Mouse (Mus musculus): ENCODE measurements around the gene Armc7.
A peak's percentile ranks its signal among the peaks of the same experiment; 100 is the strongest.

Gene Armc7

DNA sequence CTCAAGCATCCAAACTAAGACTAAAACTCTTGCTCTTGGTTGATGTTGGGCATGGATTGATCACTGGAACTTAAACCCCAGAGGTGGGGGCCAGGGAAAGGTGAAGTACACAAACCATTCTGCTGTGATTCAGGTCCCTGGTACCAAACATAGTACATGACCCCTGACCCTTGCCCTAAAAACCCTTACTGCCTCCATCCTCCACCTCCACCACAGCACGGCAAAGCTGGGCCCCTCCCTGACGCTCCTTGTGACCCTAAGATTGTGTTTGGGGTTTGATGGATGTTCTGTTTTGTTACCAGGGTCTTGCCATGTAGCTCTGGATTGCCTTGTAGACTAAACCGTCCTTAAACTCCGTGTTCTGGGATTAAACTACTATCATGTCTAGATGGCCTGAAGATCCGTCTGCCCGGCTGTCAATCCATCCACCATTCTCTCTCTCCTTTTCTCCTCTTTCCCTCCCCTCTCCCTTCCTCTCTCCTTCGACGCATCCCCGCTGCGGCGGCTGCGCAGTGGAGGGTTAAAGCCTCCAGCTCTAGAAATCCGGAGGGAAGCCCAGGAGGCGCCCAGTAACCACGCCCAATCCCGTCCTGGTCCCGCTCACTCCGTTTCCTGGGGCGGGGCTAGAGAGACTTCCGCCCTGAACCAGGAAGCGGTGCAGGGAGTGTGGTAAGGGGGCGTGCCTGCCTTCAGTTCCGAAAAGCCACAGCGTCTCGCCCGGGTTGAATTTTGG lies at the start of gene Armc7:
TSS of gene Armc7 (plus strand) at position 643 of the 733 bp plus-strand sequence.
- DNase-seq (ENCODE audit: low read depth, low spot score) = peak; percentile 99

- DNase-seq (ENCODE audit: low read depth, low spot score) = no peak
Observed at GRCm38 (mm10) chr11:115425671-115426070, 49.8 kb upstream of the Armc7 start.

DNA sequence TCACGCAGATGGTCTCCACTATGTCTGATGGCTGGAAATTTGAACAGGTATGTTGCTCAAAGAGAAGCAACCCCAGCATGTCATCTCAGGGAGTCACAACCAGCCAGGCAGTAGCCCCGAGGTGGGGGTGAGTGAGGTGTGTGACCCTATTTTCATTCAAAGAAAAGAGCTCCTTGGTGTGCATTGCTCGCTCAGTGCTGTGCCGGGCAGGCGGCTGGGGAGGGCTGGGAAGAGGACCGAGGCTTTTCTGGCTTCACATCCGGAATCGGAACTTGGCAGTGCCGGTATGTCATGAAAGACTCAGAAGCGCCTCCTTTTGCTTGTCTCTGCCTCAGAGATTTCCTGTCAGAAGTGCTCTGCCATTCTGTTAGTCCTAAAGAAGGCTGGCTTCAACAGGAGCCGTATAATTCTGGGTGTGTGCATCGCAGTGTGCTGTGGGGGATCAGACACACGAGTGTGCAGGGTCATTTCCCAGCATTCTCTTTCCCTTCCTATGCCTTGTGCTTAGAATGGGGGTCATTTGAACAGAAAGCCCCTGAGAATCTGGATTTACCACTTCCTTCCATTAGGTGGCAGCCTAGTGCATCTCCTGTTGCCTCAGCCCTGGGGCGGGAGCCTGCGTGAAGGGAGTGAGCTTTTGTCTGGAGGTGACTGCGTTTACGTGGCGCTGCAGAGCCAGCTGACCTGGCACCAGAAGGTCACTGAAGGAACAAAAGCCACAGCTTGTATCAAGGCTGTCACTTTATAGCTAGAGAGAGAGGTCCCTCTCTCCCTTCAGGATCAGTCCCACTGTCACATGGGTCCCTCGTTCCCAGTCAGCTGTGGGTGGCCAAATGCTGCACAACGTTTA lies 47.8 kb upstream of the Armc7 start:
- DNase-seq (ENCODE audit: low read depth, low spot score) = peak; percentile 81

DNA sequence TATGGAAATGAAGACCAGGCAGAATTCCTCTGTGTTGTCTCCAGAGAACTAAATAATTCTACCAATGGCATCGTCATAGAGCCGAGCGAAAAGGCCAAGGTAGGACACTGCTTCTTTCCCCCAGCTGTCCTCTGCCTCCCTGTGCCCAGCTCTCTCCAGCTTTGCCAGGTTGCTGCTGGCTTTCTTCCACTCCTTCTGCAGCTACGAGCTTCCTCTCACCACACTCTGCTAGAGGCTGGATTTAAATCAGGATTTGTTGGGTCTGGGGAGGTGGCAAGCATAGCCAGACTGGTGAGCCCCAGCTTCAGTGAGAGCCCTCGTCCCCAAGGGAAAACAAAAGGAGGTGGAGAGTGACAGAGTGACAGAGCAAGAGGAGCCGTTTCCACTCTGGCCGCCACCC lies 46.2 kb upstream of the Armc7 start:
- no peak for DNase-seq (ENCODE audit: low read depth, low spot score)

DNA sequence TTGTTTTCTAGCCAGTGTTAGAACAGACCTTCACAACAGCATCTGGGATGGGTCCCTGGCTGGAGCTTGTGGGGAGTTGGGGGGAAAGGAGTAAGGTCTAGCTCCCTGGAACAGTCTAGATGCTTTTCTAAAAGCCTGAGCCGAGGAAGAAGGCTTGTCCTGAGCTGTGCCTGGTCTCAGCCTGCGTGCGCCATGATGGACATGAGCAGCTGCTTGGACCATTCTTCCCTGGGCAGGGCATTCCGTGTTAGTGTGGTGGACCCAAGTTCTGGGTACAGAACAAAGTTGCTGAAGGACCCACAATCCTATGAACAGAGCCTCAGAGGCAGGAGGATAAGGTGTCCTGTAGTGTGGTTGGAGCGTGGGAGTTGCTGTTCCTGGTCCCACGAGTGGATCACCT lies 44.9 kb upstream of the Armc7 start:
- DNase-seq (ENCODE audit: low read depth, low spot score) = no peak

- no peak for DNase-seq (ENCODE audit: low read depth, low spot score)
Observed at GRCm38 (mm10) chr11:115432814-115433213, 42.7 kb upstream of the Armc7 start.

DNA sequence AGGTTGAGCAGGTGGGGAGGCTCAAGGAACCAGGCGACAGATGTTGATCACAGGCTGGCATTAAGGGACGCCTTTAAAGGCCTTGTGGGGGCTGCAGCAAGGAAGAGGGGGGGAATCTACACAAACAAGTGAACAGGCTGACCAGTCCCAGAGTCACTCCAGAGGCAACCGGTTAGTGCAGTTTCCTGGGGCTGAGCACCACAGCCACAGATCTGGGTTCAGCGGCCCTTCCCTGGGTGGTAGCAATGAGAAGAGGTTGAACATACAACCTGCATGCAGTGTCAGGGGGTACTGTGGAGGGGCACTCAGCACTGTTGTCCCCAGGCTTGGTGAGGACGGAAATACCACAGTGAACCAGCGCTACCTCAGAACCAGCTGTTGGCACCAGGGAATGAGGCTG lies 42.1 kb upstream of the Armc7 start:
- no peak for DNase-seq (ENCODE audit: low read depth, low spot score)

DNA sequence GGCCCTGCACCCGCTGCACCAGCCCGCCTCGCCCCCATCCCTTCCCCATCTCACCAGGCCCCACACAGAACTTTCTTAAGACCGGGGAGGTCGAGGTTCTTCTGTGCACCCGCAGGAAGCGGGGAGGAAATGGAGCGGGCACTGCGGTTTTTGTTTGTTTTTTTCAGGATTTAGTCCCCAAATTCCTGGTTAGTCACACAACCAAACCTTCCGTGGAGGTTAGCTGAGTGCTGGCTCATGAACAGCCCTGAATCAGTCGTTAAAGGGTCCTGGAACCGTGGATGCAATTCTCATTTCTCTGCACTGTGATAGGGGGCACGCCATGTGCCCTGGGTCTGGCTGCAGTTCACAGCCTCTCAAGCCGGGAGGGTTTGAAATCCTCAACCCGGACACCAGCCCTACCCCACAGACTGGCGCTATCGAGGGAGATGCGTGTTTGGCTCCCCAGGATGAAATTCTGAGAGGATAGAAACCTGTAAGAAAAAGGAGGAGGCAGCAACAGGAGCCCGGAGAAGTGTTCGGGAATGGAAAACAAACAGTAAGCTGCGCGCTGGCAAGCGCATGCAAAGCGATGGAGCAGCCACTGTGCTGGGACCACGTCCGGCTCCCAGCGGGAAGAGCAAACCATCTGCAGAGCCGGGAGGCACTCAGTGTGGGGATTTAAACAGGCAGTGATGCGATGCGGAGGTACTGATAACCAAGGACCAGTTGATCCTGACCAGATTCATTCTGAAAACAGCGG lies 39.7 kb upstream of the Armc7 start:
- DNase-seq (ENCODE audit: low read depth, low spot score) = no peak

DNA sequence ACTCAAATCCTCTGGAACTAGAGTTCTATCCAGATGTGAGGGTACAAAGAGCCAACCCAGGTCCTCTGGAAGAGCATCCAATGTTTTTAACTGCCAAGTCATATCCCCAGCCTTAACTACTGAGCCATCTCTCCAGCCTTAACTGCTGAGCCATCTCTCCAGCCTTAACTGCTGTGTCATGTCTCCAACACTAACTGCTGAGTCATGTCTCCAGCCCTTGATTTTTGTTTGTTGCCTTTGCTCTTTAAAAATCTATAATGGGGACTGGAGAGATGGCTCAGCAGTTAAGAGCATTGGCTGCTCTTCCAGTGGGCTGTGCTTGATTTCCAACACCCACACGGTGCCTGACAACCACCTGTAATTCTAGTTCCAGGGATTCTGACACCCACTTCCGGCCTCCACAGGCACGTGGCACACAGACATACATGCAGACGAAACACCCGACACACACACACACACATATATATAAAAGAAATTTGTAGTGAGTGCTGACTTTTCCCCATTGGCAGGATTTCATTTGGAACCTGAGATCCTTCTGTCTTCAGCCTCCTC lies 37.8 kb upstream of the Armc7 start:
- peak; percentile 50 for DNase-seq (ENCODE audit: low read depth, low spot score)

GRCm38 (mm10) chr11:115439326-115439725 lies 36.1 kb upstream of the Armc7 start:
- DNase-seq (ENCODE audit: low read depth, low spot score) = peak; percentile 63

DNA sequence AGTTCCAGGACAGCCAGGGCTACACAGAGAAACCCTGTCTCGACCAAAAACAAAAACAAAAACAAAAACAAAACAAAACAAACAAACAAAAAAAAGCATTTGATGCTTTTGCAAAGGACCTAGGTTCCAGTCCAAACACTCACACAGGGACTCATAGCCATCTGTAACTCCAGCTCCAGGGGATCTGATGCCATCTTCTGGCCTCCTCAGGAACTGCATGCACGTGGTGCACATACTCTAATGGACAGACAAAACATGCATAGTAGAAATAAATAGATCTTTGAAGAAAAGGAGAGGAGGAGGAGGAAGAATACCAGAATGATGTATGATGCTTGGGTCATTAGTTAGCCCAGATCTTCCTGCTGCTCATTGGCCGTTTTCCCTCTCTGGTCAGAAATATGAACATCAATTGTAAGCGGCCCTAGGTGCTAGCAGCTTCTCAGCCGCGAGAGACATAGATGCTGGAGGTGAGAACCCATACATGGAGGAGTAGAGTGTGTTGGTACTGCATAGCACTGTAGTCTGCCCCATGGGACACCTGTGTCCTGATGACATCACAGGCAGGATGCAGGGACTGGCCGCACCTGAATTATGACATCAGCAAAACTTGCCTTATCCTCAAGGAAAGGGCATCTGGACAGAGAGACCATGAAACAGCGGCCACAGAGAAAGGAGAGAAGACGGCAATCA lies 35.4 kb upstream of the Armc7 start, which contains the start of gene Trim80:
TSS of gene Trim80 (plus strand) at position 640 of the 690 bp plus-strand sequence.
- peak; percentile 23 for DNase-seq (ENCODE audit: low read depth, low spot score)

- no peak for DNase-seq (ENCODE audit: low read depth, low spot score)
Observed at GRCm38 (mm10) chr11:115441417-115441816, 34.0 kb upstream of the Armc7 start.

GRCm38 (mm10) chr11:115446906-115447305 lies 28.6 kb upstream of the Armc7 start:
- no peak for DNase-seq (ENCODE audit: low read depth, low spot score)

GRCm38 (mm10) chr11:115447321-115447885 lies 28.1 kb upstream of the Armc7 start:
- no peak for DNase-seq (ENCODE audit: low read depth, low spot score)

DNA sequence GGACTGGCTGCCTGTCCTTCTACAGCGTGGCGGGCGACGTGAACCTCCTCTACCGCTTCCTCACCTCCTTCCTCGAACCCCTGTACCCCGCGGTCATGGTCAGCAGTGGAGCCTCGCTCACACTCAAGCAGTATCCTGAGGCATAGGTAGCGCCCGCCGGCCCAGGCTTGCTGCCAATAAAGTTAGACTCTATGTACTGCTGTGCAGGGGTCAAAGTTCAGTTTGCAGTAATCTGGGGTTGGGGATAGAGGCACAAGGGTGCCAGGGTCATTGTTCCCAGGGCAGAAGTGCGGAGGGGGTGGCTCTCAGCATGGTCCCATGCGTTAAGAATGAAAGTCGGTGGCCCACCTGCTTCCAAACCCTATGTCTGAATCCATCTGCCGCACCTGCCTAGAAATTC lies 27.4 kb upstream of the Armc7 start:
- DNase-seq (ENCODE audit: low read depth, low spot score) = no peak

DNA sequence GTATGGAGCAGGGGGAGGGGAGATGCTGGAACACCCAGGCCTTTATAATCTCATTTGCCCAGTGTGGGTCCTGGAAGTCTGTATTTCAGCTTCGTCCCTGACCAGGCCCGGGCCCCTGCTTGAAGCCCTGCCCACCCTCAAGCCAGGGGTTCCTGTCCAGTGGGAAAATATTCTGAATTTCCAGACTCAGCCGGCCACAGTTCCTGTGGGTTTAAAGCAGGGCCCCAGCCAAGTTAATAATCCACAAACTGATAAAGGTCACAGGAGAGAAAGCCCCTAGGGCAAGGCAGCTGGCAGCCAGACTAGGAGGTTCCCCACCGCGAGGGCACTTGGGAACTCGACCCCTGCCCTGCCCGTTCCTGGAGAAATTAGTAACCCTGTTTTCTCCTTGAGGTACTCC lies 26.5 kb upstream of the Armc7 start:
- DNase-seq (ENCODE audit: low read depth, low spot score) = no peak

DNA sequence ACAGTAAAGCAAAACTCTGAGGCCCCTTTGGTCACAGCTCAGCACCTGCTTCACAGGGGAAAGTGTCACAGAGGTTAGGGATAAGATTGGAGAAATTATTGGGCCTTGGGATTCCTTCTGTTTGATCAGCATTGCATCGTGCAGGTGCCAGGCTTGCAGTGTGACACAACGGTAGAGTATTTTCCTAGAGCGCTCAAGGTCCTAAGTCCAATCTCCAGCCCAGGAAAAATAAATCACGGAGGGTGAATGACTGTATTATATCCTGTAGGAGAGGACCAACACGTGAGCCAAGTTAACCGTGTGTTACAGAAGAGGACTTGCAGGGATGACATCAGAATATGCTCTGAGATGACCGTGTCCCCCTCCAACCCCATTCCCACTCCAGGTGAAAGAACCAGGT lies 25.3 kb upstream of the Armc7 start:
- no peak for DNase-seq (ENCODE audit: low read depth, low spot score)

DNA sequence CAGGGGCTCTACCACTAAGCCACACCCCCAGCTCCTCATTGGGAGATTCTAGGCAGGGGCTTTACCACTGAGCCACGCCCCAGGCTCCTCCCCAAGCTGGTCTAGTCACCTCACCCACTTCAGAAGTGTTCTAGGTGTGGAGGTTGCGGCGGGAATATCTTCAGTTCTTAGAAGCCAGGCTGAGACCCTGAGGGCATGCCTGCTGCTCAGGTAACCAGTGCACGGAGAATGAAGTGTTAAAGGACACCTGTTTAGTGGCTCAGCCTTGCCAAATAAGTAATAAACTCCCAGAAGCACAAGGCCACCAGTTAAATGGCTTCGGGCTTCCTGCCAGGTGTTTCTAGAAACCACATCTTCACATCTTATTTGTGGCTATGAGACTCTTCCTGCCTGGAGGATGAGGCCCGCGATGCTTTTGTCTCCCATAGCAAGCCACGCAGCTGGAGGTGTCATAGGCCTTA lies 23.7 kb upstream of the Armc7 start:
- no peak for DNase-seq (ENCODE audit: low read depth, low spot score)

- no peak for DNase-seq (ENCODE audit: low read depth, low spot score)
Observed at GRCm38 (mm10) chr11:115452281-115452860, 23.1 kb upstream of the Armc7 start.

DNA sequence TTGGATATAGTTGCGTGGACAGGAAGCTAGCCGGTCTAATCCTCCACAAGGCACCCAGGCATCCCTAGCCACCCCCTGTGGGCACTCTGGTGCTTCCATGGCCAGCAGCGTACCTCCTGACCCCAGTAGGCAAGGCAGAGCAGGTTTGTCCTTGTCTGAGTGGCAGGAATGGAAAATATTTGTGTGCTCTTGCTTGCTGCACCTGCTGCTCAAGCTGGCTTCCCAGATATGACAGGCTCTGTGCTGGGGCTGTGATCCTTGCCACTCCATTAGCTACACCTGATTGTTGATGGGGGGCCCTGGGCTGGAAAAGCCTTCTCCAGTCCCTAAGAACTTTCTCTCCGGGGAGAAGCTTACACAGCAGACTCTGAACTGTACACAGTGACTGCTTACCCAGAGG lies 22.2 kb upstream of the Armc7 start:
- no peak for DNase-seq (ENCODE audit: low read depth, low spot score)
